Mouse (Mus musculus) limb, embryonic 10.5 days (tissue): Measurements from ENCODE around the gene Fance. TPM values are rescaled to one million over a fixed set of nuclear protein-coding genes. Genes with fewer than 3 reads are reported as not detected.
A peak's percentile ranks its signal among the peaks of the same experiment; 100 is the strongest.

Source experiments
- DNase-seq: peaks from one replicate; pipeline ENCODE4 v3.0.0-alpha.2; 2017; ENCODE audit warnings: low spot score
- H3K27ac ChIP-seq: fragments of 300-500 bp; sonication (generic); 2 replicates; pipeline ENCODE4 v1.5.1; 2016; ENCODE audit warnings: mild to moderate bottlenecking
- H3K27me3 ChIP-seq: fragments of 300-500 bp; sonication (generic); 2 replicates; pipeline ENCODE4 v1.6.1; 2016; ENCODE audit warnings: low read depth, mild to moderate bottlenecking; ENCODE audit not compliant: poor library complexity, severe bottlenecking
- H3K36me3 ChIP-seq: fragments of 300-500 bp; sonication (generic); 2 replicates; pipeline ENCODE4 v1.6.1; 2016; ENCODE audit warnings: mild to moderate bottlenecking, moderate library complexity
- H3K4me1 ChIP-seq: fragments of 300-500 bp; sonication (generic); 2 replicates; pipeline ENCODE4 v1.6.1; 2016
- H3K4me3 ChIP-seq: fragments of 300-500 bp; sonication (generic); 2 replicates; pipeline ENCODE4 v1.5.1; 2016; ENCODE audit warnings: mild to moderate bottlenecking, moderate library complexity
- H3K9me3 ChIP-seq: fragments of 300-500 bp; sonication (generic); replicated peaks from 2 replicates; pipeline ENCODE4 v1.6.1; 2016; ENCODE audit warnings: mild to moderate bottlenecking
- WGBS: fragments of 180-500 bp; shearing (Covaris S2); methylation state at CpG from one replicate; pipeline ENCODE4 v1.1.7; 2016; 5-methylcytosine and 5-hydroxymethylcytosine counted together
- polyA plus RNA-seq: library from polyadenylated mRNA; unstranded; fragments of >200 nt; fragmentation: Nextera tagmentation; extraction: Ambion mirVana; gene quantifications from 2 replicates; pipeline ENCODE4 v1.2.1, GENCODE M21; 2016

The Fance gene
- 32.9 and 35.5 TPM in 2 replicates for polyA plus RNA-seq

DNA sequence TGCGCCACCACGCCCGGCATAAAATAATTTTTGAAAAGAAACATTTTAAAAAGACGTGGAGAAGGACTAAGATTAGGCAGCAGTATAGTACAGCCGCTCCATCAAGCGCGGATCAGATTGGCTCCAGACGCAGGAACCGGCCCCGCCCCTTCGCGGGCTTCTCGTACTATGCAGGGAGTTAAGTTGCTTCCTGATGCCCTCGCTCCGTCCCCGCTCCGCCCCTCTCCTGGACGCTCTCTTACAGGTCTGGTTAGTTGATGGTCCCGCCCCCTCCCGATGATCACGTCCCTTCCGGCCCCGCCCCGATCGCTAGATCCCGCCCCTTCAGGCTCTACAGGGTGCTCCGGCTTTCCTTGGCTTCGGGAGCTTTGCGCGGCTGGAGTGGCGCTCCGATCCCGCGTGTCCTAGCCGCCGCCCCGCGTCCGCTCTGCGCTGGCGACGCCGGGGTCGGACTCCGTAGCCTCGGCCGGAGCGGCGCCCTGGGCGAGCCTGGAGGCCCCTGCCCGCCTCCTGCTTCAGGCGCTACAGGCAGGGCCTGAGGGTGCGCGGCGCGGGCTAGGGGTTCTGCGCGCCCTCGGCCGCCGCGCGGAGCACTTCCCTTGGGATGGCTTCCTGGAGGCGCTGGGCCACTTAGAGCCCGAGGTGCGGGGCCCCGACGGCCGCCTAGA lies at the start of gene Fance:
Fance (plus strand) TSS at position 308 of the 668 bp plus-strand sequence.
- no peaks in the 10 kb centered on the region for H3K27me3 ChIP-seq
- DNase-seq = peak; percentile 99
- peak within 1 kb of the TSS; percentile 95 for H3K27ac ChIP-seq
- WGBS = under 1% methylated on average over 69 of the region's 69 CpGs
- peaks cover 32% of the 10 kb centered on the region for H3K36me3 ChIP-seq
- H3K9me3 ChIP-seq = no peaks in the 10 kb centered on the region
- H3K4me3 ChIP-seq = peak within 1 kb of the TSS; percentile 91
- H3K4me1 ChIP-seq = peaks cover 45% of the 10 kb centered on the region

DNA sequence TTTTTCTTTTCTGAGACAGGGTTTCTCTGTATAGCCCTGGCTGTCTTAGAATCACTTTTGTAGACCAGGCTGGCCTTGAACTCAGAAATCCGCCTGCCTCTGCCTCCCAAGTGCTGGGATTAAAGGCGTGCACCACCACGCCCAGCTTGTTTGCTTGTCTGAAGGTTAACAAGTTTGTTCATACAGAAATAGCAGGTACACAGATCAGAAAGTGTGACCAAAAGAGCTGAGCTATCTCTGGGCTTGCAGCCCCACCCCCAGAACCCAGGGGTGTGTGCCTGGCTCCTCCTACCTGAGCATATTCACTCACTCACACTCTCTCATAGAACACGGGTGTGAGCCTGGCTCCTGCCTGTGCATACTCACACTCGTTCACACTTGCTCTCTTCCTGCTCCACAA lies 46.1 kb upstream of the Fance start:
- 87% methylated on average over 5 of the region's 5 CpGs for WGBS
- DNase-seq = no peak
- H3K27ac ChIP-seq = no peak overlapping the region

DNA sequence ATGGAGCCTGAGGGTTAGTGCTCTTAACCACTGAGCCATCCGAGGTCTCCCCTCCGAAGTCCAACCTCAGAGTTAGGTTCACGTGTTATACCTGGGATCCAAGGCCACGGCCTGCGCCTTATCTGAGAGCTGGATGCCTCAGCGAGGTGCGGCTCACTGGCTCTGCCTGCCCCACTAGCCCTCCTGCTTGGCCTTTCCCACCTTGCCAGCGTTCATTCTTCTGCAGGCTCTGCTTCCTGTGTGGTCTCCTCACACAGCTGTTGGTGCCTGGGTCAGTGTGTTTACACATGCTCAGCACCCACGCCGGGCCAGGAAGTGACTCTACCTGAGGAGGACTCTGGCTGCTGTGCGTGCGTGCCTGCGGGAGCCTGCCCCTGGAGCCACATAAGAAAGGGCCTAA lies 43.2 kb upstream of the Fance start:
- DNase-seq = no peak
- H3K27ac ChIP-seq = peak overlapping the region; percentile 42; the same call in 1 of the 2 replicates
- no peaks in the 10 kb centered on the region for H3K9me3 ChIP-seq

More for the DNA sequence above, 46.1 kb upstream of the Fance start:
- Histone ChIP-seq H3K9me3 (no peaks in the 10 kb centered on the region), H3K36me3 (peaks cover 3% of the 10 kb centered on the region), H3K4me1 (peaks cover 45% of the 10 kb centered on the region), H3K27me3 (no peaks in the 10 kb centered on the region), H3K4me3 (no peak overlapping the region)

DNA sequence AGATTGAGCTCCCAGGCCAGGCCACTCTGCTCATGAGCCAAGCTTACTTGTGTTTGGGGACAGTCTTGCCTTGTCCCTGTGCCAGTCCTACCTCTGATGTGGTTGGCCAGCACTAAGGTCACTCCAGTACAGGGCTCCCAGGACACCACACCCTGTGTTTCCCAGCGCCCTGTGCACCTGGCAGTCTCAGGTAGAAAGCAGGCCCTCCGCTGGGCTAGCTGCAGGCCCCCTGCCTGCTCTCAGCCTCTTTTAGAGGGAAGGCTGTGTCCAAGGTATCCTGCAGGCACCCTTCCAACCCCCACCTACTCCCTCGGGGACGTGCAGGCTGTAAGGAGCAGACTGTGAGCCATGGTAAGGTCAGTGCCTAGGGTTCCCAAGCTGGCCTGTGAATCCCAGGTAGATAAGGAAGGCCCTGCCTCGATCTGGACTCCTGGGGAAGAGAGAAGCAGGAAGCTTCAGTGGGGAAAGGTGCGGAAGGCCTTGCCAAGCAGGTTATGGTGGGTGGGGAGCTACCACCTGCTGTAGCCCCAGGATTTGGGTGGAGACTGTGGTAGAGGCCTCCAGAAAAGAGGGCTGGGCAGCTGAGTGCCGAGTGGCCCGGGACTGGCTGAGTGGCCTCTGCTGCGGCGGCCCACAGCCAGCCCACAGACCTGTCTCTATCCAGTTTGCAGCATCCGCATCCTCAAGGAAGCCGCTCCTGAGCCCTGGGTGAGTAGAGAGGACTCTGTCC lies 41.6 kb upstream of the Fance start:
- Histone ChIP-seq H3K36me3 (peaks cover 8% of the 10 kb centered on the region), H3K27ac (0 out of 2 replicates have a peak overlapping the region, but pooled peaks have one; percentile 46)
- 82% methylated on average over 12 of the region's 12 CpGs for WGBS

More for the DNA sequence above, 43.2 kb upstream of the Fance start:
- Histone ChIP-seq H3K4me1 (peaks cover 28% of the 10 kb centered on the region), H3K27me3 (no peaks in the 10 kb centered on the region), H3K4me3 (no peak overlapping the region), H3K36me3 (peaks cover 9% of the 10 kb centered on the region)
- WGBS = 65% methylated on average over 13 of the region's 13 CpGs

DNA sequence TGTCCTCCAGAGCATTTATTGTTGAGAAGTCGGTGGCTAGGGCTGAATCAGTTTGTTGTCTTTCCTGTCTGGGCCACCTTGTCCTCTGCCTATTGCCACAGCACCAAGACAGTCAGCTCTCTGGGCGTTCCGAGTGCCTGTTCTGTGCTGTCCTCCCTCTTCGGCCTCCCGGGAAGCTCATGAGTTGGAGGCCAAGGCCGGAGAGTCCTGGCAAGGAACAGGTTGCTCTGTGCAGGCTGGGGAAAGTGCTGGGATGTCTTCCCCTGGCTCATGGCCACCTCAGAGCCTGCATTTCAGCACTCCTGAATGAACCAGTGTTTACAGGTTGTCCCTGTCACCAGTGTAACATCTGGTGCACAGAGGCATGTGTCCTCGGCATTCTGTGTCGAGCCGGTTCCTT lies 41.0 kb upstream of the Fance start:
- Histone ChIP-seq H3K4me3 (no peak overlapping the region), H3K9me3 (no peaks in the 10 kb centered on the region), H3K27me3 (no peaks in the 10 kb centered on the region), H3K27ac (no peak overlapping the region), H3K4me1 (peaks cover 28% of the 10 kb centered on the region), H3K36me3 (peaks cover 6% of the 10 kb centered on the region; the same call in 1 of the 2 replicates)
- no peak for DNase-seq
- WGBS = 87% methylated on average over 9 of the region's 9 CpGs

More for the DNA sequence above, 41.6 kb upstream of the Fance start:
- Histone ChIP-seq H3K27me3 (no peaks in the 10 kb centered on the region), H3K4me1 (peaks cover 25% of the 10 kb centered on the region), H3K4me3 (no peak overlapping the region), H3K9me3 (no peaks in the 10 kb centered on the region)
- no peak for DNase-seq

DNA sequence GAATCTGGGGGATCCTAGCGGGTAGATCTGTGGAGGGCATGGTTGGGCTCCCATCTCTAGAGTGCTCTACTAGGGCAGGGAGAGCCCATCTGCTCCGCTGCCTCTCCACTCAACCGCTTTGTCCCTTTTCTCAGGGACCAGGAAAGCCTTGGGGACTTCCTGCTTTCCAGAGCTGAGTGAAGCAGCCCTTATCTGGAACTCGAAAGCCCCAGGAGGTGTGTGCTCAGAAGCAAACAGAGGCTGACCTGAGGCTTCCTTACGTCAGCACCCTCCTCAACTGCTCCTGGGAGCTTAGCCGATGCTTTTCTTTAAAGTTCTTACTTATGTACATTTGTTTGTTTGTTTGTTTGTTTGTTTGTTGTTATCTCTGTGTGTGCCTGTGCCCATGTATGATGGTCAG lies 40.5 kb upstream of the Fance start:
- Histone ChIP-seq H3K27ac (no peak overlapping the region), H3K27me3 (no peaks in the 10 kb centered on the region), H3K9me3 (no peaks in the 10 kb centered on the region), H3K4me3 (no peak overlapping the region), H3K36me3 (peaks cover 6% of the 10 kb centered on the region; the same call in 1 of the 2 replicates), H3K4me1 (peaks cover 33% of the 10 kb centered on the region)
- WGBS = 83% methylated on average over 6 of the region's 6 CpGs
- DNase-seq = no peak

DNA sequence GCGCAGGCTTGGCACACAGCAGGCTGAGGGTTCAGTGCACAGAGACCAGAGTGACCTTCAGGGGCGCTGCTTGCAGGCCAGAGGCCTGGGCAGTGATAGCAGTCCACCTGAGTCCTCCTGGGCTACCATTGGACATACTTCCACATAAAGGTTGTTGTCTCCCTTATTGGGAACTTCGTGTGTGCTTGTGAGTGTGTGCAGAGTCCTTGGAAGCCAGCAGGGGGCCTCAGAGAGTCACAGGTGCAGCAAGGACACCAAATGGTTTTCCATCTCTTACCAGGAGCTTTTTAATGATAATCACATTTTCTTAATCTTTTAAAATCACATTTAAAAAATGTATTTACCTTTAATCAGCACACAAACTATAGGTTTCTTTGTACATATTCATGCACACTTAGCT lies 38.6 kb upstream of the Fance start:
- Histone ChIP-seq H3K27me3 (no peaks in the 10 kb centered on the region), H3K4me3 (no peak overlapping the region), H3K27ac (no peak overlapping the region), H3K36me3 (peaks cover 6% of the 10 kb centered on the region; the same call in 1 of the 2 replicates), H3K9me3 (no peaks in the 10 kb centered on the region), H3K4me1 (peaks cover 42% of the 10 kb centered on the region)
- DNase-seq = no peak
- 83% methylated on average over 3 of the region's 3 CpGs for WGBS

DNA sequence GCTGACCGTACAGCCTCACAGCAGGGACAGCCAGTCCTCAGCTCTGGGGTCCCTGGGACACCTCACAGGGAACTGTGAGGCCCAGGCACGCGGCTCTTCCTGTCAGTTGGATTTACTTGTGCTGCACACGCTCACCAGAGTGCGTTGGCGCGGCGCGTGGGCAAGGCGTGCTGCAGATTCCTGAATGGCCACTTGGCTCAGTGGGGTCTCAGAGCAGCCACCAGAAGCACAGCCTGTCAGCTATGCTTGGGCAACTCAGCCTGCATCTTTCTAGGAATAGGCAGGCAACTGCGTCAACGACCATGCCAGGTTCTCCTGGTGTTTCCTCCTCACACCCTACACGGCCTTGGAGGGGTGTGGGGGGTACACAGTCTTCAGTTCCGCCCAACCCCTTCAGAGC lies 36.1 kb upstream of the Fance start:
- WGBS = 85% methylated on average over 14 of the region's 14 CpGs
- H3K27ac ChIP-seq = peak overlapping the region; percentile 31

DNA sequence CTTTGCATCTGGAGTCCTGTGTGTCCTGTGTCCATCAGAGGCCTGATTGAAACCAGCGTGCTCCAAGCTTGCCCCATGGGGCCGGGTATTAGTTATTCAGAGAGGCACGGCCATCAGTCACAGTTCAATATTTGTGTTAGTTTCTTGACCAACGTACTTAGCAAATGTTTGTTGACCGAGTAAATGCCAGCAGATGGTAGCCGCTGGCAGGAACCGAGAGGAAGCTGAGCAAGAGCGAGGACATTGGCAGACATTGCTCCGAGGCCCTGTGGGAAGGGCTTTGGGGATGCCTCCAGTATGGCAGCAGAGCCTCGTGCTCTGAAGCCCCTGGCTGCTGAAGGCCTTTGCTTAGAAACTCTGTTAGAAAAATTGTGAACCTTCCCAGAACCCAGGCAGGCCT lies 35.6 kb upstream of the Fance start:
- Histone ChIP-seq H3K27ac (peak overlapping the region; percentile 31; the same call in 1 of the 2 replicates), H3K27me3 (no peaks in the 10 kb centered on the region), H3K36me3 (peaks cover 6% of the 10 kb centered on the region; the same call in 1 of the 2 replicates), H3K4me1 (peaks cover 46% of the 10 kb centered on the region), H3K9me3 (no peaks in the 10 kb centered on the region), H3K4me3 (no peak overlapping the region)
- 87% methylated on average over 10 of the region's 10 CpGs for WGBS
- no peak for DNase-seq

More for the DNA sequence above, 36.1 kb upstream of the Fance start:
- no peak for DNase-seq
- Histone ChIP-seq H3K9me3 (no peaks in the 10 kb centered on the region), H3K27me3 (no peaks in the 10 kb centered on the region), H3K36me3 (peaks cover 6% of the 10 kb centered on the region; the same call in 1 of the 2 replicates), H3K4me1 (peaks cover 45% of the 10 kb centered on the region), H3K4me3 (no peak overlapping the region)

DNA sequence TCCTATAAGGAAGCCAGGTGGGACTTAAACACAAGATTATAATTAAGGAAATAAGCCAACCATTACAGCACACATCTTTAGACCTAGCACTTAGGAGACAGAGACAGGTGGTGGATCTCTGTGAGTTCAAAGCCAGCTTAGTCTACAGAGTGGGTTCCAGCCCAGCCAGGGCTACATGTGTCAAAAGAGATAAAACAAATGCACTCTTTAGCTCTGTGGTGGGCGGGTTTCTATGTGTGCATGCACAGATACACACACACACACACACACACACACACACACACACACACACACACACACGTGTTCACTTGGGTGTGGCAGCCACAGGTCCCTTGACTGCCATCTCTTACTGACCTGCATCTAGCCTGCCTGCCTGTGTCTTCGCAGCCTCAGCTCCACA lies 35.2 kb upstream of the Fance start:
- Histone ChIP-seq H3K4me1 (peaks cover 49% of the 10 kb centered on the region), H3K36me3 (peaks cover 6% of the 10 kb centered on the region; the same call in 1 of the 2 replicates), H3K9me3 (no peaks in the 10 kb centered on the region), H3K4me3 (no peak overlapping the region), H3K27ac (no peak overlapping the region), H3K27me3 (no peaks in the 10 kb centered on the region)
- WGBS = 90% methylated on average over 3 of the region's 3 CpGs
- no peak for DNase-seq

DNA sequence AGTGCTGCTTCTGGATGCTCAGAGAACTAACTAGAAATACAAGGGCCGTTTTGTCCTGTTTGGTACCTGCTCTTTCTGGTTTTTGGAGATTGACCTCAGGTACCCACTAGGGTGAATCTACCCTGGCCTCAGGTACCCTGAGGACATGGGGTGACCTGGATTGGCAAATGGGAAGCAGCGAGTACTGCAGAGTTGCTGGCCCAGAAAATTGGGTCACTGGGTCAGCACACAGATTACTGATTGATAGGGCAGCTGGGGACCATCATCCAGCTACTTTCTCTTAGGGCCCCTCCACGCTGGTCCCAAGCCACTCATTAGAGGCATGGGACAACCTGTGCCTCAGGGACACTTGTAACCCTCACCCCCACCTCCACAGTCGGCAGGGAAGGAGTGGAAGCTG lies 34.1 kb upstream of the Fance start:
- Histone ChIP-seq H3K36me3 (0 out of 2 replicates have a peak, but pooled peaks cover 3% of the 10 kb centered on the region), H3K4me3 (no peak overlapping the region), H3K27ac (peak overlapping the region; percentile 70), H3K9me3 (no peaks in the 10 kb centered on the region), H3K4me1 (peaks cover 55% of the 10 kb centered on the region), H3K27me3 (no peaks in the 10 kb centered on the region)
- no peak for DNase-seq
- 46% methylated on average over 4 of the region's 4 CpGs for WGBS

DNA sequence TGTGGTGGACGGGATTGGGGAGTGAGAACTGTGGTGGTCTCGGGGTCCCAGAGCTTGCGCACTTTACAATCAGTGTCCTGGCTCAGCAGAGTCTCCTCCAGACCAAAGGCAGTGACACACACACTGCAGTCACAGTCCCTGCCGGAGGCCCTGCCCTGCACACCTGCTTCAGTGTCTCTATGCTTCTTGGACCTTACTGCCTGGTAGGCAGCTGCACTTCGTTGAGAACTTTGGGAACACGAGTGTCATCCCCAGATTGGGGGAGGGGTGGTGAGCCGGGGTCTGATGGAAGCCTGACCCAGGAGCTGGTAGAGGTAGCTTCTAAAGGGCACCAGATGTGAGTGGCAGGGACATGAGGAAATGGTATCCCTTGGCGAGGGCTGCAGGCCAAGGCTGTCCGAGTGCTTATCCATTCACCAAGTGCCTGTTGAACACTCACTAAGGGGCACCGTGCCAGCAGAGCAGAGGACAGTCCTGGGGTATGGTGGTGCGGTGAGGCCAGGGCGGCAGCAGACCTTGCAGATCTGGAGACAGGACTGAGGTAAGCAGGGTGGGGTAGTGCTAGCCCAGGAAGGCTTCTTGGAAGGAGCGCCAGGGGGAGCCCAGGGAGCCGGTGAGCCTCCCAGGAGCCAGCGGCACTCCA lies 33.4 kb upstream of the Fance start:
- no peaks in the 10 kb centered on the region for H3K27me3 ChIP-seq
- peaks cover 60% of the 10 kb centered on the region for H3K4me1 ChIP-seq
- 74% methylated on average over 15 of the region's 15 CpGs for WGBS
- H3K9me3 ChIP-seq = no peaks in the 10 kb centered on the region
- no peaks in the 10 kb centered on the region for H3K36me3 ChIP-seq
- peak overlapping the region; percentile 70 for H3K27ac ChIP-seq
- DNase-seq = no peak
- no peak overlapping the region for H3K4me3 ChIP-seq

DNA sequence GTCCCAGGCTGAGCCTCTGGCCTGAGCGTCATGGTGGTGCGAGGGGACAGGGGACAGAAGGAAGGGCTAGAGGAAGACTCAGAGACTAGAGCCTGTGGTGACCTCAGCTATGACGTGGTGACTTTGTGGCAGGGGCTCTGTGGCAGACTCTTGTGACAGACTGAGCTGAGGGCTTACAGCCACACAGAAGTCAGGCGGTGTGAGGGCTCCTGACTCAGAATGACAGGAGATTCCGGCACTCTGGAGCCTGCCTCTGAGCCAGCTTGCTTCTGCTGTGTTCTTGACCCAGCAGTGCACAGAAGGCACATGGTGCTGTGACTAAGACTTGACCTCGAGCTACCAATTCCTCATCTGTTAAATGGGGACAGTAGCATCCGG lies 32.9 kb upstream of the Fance start:
- no peaks in the 10 kb centered on the region for H3K27me3 ChIP-seq
- peak overlapping the region; percentile 70 for H3K27ac ChIP-seq
- H3K36me3 ChIP-seq = no peaks in the 10 kb centered on the region
- WGBS = 77% methylated on average over 7 of the region's 7 CpGs
- no peaks in the 10 kb centered on the region for H3K9me3 ChIP-seq
- H3K4me1 ChIP-seq = peaks cover 66% of the 10 kb centered on the region
- DNase-seq = no peak
- no peak overlapping the region for H3K4me3 ChIP-seq
